Mouse (Mus musculus) macrophage (primary cell): ENCODE measurements around the gene Rpl3. TPM values are rescaled to one million over a fixed set of nuclear protein-coding genes. Genes with fewer than 3 reads are reported as not detected.
A peak's percentile ranks its signal among the peaks of the same experiment; 100 is the strongest.

Experiments
- H3K27ac ChIP-seq: fragments of 350-480 bp; formaldehyde crosslinking; 2 replicates; pipeline ENCODE4 v1.9.0; 2021
- H3K36me3 ChIP-seq: fragments of 350-480 bp; formaldehyde crosslinking; 2 replicates; pipeline ENCODE4 v1.9.0; 2021; ENCODE audit errors: inconsistent target
- H3K4me3 ChIP-seq: fragments of 350-480 bp; formaldehyde crosslinking; 2 replicates; pipeline ENCODE4 v1.9.0; 2021; ENCODE audit errors: inconsistent target
- H3K79me2 ChIP-seq: fragments of 350-480 bp; formaldehyde crosslinking; 2 replicates; pipeline ENCODE4 v1.9.0; 2021; ENCODE audit errors: inconsistent target
- WGBS: methylation state at CpG from one replicate; pipeline ENCODE4 v1.1.7; 2026; ENCODE audit warnings: inconsistent platforms; ENCODE audit not compliant: missing documents; 5-methylcytosine and 5-hydroxymethylcytosine counted together
- polyA plus RNA-seq: library from polyadenylated mRNA; stranded (reverse); fragments of 250-400 nt; gene quantifications from 3 replicates; pipeline ENCODE4 v1.2.4, GENCODE M21; 2018; ENCODE audit warnings: inconsistent platforms

The Rpl3 gene
- polyA plus RNA-seq, 1 experiment from 2014 or later = 633 TPM

GRCm38 (mm10) chr15:80074663-80075373 is 16.9 kb downstream of the Rpl3 start:
- Histone ChIP-seq H3K4me3 (no peak overlapping the region), H3K79me2 (peaks cover 9% of the 10 kb centered on the region), H3K27ac (peak overlapping the region; percentile 98), H3K36me3 (peaks cover 29% of the 10 kb centered on the region)
- 17% methylated on average over 6 of the region's 6 CpGs for WGBS

- H3K36me3 ChIP-seq = peaks cover 13% of the 10 kb centered on the region
- H3K4me3 ChIP-seq = no peak overlapping the region
- 100% methylated on average over 1 of the region's 1 CpGs for WGBS
- H3K79me2 ChIP-seq = no peaks in the 10 kb centered on the region
- peak overlapping the region; percentile 98 for H3K27ac ChIP-seq
These were observed 18.4 kb downstream of the Rpl3 start for GRCm38 (mm10) chr15:80073256-80073621.

DNA sequence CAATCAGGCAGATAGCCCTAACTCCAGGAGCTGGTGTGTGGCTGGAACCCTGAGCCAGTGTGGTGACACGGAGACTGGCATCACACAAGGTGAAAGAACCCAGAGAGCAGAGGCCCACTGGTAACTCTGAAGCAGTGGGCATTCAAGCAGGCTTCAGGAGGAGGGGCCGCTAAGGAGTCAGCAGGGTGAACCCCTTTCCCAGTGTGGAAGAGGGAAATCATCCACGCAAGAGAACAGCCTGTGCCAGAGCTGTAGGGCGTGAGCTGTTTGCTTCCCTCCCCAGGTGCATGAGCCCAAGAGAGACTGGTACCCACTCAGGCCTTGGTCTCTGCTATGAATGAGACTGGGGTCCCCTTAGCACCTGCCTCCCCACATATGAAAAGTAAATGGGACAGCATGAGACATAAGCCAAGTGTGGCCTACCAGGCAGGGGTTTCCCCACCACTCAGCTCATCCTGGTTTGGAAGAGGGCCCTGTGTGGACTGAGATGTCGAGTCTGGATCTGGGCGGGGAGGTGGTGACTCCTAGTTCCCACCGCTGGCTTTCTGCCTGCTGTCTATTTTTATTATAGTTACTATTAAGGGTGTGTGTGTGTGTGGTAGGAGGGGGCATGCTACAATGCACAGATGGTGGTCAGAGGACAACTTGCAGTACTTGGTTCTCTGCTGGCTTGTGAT is 19.0 kb downstream of the Rpl3 start:
- Histone ChIP-seq H3K4me3 (no peak overlapping the region), H3K36me3 (peaks cover 8% of the 10 kb centered on the region), H3K27ac (peak overlapping the region; percentile 98), H3K79me2 (no peaks in the 10 kb centered on the region)
- 60% methylated on average over 7 of the region's 7 CpGs for WGBS

GRCm38 (mm10) chr15:80071951-80072437 is 19.7 kb downstream of the Rpl3 start:
- Histone ChIP-seq H3K36me3 (peaks cover 1% of the 10 kb centered on the region; the same call in 1 of the 2 replicates), H3K79me2 (no peaks in the 10 kb centered on the region), H3K4me3 (peak overlapping the region; percentile 10; the same call in 1 of the 2 replicates), H3K27ac (peak overlapping the region; percentile 98)
- 0% methylated on average over 8 of the region's 9 CpGs for WGBS

GRCm38 (mm10) chr15:80070095-80070644 is 21.5 kb downstream of the Rpl3 start:
- WGBS = 97% methylated on average over 8 of the region's 8 CpGs
- H3K36me3 ChIP-seq = no peaks in the 10 kb centered on the region
- H3K79me2 ChIP-seq = no peaks in the 10 kb centered on the region
- peak overlapping the region; percentile 98 for H3K27ac ChIP-seq
- no peak overlapping the region for H3K4me3 ChIP-seq

DNA sequence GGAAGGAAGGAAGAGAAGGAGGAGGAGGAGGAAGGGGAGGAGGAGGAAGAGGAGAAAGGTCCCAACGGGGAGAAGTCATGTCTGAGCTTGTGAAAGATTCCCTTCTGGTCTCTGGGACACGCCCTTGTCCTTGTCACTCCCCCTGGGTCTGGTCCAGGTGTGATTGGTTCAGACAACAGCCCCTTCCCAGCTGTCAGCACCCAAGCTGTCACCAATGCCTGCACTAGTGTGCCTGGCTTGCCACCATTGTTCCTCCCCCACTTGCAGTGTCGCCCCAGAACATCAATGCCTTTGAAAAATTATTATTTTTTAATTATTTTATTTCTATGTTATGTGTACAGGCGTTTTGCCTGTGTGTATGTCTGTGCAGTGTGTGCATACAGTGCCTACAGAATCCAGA is 22.5 kb downstream of the Rpl3 start:
- H3K79me2 ChIP-seq = no peaks in the 10 kb centered on the region
- WGBS = 71% methylated on average over 3 of the region's 4 CpGs

GRCm38 (mm10) chr15:80066538-80066937 is 25.1 kb downstream of the Rpl3 start:
- Histone ChIP-seq H3K27ac (no peak overlapping the region), H3K36me3 (no peaks in the 10 kb centered on the region), H3K79me2 (no peaks in the 10 kb centered on the region), H3K4me3 (no peak overlapping the region)
- 83% methylated on average over 2 of the region's 3 CpGs for WGBS

More for the DNA sequence above, 22.5 kb downstream of the Rpl3 start:
- Histone ChIP-seq H3K27ac (no peak overlapping the region), H3K4me3 (no peak overlapping the region), H3K36me3 (no peaks in the 10 kb centered on the region)

DNA sequence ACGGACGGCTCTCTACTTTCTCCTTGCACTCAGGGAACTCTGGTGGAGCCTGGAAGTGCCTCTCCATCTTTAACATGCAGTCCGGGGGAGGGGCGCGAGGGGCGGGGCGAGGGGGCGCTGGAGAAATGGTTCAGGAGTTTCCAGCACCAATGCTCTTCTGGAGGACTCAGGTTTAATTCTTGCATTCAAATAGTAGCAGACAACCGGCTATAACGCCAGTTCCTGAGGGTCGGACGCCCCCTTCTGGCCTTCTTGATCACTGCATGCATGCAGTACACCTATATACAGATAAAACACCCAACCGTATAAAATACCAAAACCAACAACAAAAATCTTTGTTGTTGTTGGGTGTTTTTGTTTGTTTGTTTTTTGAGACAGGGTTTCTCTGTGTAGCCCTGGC is 26.3 kb downstream of the Rpl3 start:
- Histone ChIP-seq H3K36me3 (no peaks in the 10 kb centered on the region), H3K27ac (no peak overlapping the region), H3K79me2 (no peaks in the 10 kb centered on the region), H3K4me3 (no peak overlapping the region)
- WGBS = 53% methylated on average over 13 of the region's 13 CpGs

DNA sequence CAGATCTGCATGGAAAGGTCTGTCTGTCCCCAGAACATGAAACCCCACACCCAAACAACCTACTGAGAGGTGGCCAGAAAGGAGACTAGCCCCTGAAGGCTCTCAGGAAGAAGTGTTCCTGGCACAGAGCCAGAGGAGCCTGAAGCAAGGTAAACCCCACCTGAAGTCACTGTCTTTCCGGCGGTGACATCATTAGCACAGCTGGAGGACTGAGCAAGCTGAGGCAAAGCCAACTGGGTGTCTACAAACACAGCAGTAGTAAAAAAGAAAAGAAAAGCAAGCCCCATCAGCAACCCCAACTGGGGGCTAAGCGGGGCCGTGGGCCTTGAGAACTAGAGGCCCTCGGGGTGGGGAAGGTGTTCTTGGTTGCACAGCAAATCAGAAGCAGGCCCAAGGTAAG is 26.7 kb downstream of the Rpl3 start:
- Histone ChIP-seq H3K36me3 (no peaks in the 10 kb centered on the region), H3K79me2 (no peaks in the 10 kb centered on the region), H3K4me3 (no peak overlapping the region), H3K27ac (no peak overlapping the region)
- WGBS = 95% methylated on average over 5 of the region's 5 CpGs

DNA sequence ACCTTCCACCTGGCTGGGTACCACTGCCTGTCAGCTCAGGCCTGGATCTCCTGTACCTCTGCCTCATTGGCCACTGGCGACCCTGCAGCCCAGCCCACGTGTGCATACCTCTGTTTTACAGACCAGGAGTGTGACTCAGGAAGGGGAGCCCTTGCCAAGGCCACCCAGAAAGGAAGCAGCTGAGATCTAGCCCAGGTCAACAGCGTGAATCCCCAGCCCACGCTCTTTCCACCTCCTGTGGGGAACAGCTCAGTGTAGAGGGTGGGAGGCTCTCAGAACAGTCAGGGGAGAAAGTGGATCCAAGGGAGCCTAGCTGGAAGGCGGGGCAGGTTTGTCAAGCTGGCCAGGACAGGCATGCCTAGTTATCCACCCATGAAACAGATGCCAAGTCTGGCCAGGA is 28.8 kb downstream of the Rpl3 start:
- Histone ChIP-seq H3K36me3 (no peaks in the 10 kb centered on the region), H3K4me3 (no peak overlapping the region), H3K27ac (no peak overlapping the region), H3K79me2 (no peaks in the 10 kb centered on the region)
- WGBS = 72% methylated on average over 5 of the region's 5 CpGs

DNA sequence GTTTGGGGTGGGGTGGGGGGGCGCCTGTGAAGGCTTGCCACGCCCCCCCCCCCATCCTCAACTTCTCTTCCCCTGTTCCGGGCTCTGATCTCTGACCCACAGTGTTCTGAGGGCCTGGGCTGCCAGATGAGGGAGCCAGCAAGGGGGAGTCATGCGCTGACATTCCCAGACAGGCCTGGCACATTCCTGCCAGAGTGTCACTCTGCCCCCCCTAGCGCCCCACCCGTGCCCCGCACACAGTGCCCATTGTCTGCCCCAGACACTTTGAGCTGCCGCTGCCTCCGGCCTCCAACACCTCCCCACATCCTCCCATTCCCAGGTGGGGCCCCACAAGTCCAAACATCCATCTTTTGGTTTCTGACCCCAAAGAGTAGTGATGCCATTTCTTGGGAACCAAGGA is 29.3 kb downstream of the Rpl3 start:
- no peaks in the 10 kb centered on the region for H3K36me3 ChIP-seq
- no peak overlapping the region for H3K27ac ChIP-seq
- WGBS = 91% methylated on average over 7 of the region's 9 CpGs
- no peaks in the 10 kb centered on the region for H3K79me2 ChIP-seq
- no peak overlapping the region for H3K4me3 ChIP-seq

DNA sequence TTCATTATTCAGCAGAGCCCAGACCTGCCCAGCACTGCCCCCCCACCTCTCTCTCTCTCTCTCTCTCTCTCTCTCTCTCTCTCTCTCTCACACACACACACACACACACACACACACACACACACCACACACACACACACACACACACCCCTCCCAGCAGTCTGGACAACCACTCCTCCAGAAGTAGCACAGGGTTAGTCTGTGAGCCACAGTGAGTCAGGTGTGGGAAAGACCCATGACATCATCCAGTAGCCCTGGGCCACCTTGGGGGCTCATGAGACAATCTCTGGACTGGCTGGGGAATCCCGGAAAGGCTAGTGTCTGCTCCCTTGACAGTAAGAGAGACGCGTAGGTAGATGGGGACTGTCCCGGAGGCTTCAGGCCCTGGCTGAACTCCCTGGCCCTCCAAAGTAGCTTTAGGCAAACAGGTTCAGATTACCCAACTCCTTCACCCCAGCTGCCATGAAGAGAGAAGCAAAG is 30.6 kb downstream of the Rpl3 start:
- Histone ChIP-seq H3K4me3 (no peak overlapping the region), H3K36me3 (no peaks in the 10 kb centered on the region), H3K27ac (no peak overlapping the region), H3K79me2 (no peaks in the 10 kb centered on the region)
- 93% methylated on average over 4 of the region's 4 CpGs for WGBS

DNA sequence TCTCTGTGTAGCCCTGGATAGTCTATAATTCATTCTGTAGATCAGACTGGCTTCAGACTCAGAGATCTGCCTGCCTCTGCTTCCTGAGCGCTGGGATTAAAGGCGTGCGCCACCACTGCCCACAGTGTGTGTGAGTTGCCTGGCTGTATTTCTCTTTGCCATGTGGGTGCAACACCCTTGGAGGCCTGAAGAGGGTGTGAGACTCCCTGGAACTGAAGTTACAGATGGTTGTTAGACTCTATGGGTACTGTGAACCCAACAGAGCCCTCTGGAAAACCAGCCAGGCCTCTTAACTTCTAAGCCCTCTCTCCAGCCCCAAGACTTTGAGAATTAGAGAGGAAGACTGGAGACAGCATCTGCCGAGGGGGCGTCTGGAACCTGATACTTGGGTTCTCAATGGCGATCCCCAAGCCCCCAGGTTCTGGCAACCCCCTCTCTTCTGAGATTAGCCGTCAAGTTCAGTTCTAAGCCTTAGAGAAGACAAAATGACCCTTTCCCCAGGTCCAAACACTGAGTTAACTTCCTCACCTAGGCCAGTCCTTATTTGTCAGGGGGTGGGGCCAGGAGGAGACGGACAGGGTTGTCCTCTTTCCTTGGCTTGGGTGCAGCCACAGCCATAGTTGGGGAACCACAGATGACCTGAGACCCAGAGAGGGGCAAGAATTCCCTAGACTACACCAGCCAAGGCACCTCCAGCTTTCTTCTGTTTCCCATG is 31.2 kb downstream of the Rpl3 start:
- no peak overlapping the region for H3K4me3 ChIP-seq
- H3K27ac ChIP-seq = no peak overlapping the region
- no peaks in the 10 kb centered on the region for H3K79me2 ChIP-seq
- 92% methylated on average over 8 of the region's 8 CpGs for WGBS
- no peaks in the 10 kb centered on the region for H3K36me3 ChIP-seq

DNA sequence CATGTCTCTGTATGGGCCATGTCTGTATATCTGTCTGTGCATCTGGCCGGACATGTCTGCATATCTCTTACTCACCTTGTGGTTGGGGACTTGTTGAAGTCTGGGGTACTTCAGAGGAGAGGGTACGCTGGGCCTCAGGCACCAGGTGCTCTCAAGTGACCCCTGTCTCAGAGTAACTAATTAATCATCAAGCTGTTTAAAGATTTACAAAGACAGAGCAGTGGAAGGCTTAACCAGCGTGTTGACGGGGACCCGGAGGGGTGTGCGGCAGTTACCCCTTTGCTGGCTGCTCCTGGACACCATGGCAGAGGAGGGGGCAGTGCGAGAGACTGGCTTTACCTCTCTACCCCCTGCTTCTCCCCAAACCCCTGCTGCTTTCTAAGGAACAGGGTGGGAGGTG is 32.1 kb downstream of the Rpl3 start:
- Histone ChIP-seq H3K27ac (no peak overlapping the region), H3K4me3 (no peak overlapping the region)

More for the DNA sequence above, 32.1 kb downstream of the Rpl3 start:
- Histone ChIP-seq H3K79me2 (no peaks in the 10 kb centered on the region), H3K36me3 (no peaks in the 10 kb centered on the region)
- 95% methylated on average over 7 of the region's 7 CpGs for WGBS
